Mouse (Mus musculus) regulatory T cell (primary cell): Measurements from ENCODE around the gene Lrch2.
"Not testable (repeated sequence)": the region's sequence is repeated elsewhere in the genome, so short reads cannot be mapped to it uniquely, and the experiment has no call there.

Source experiments
- in situ Hi-C: fragments of 300-600 bp; cut with MboI, MseI; formaldehyde crosslinking; loops from one replicate; pipeline ENCODE4 v1.15.1; 2025; ENCODE audit warnings: high pct_unique_total_duplicates

The Lrch2 gene

DNA sequence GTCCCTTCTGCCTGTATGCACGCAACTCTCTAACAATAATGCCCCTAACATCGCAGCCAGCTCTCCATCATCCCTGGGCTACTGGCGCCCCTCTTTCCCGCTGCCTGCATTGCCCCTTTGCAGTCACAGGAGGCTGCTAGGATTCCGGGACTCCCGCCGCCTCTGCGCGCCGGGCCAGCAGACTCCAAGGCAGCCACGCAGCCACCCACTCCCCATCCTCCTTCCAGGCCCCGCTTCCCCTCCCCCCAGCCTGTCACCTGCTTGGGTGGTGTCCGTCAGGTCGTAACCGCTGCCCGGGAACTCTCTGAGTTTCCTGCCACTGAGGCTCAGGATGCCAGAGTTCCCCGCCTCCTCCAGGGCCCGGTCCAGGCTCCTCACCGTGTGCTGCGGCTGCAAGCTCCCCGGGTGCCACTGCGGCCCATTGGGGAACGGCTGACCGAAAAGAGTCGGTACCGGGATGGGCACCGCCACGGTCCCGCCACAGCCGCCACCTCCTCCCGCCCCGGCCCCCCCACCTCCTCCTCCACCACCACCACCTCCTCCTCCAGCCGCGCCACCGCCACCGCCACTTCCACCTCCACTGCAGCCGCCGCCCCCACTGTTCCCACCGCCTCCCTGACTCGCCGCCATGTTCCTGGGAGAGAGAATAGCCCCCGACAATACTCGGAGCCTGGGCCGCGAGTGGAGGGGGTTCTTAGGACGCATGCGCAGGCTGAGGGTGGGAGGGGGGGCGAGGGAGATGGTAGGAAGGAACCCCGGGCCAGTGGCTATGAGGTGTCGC is at the start of gene Lrch2:
Lrch2 (minus strand) TSS at position 661 of the 781 bp plus-strand sequence.
- in situ Hi-C loops: no loop called here

DNA sequence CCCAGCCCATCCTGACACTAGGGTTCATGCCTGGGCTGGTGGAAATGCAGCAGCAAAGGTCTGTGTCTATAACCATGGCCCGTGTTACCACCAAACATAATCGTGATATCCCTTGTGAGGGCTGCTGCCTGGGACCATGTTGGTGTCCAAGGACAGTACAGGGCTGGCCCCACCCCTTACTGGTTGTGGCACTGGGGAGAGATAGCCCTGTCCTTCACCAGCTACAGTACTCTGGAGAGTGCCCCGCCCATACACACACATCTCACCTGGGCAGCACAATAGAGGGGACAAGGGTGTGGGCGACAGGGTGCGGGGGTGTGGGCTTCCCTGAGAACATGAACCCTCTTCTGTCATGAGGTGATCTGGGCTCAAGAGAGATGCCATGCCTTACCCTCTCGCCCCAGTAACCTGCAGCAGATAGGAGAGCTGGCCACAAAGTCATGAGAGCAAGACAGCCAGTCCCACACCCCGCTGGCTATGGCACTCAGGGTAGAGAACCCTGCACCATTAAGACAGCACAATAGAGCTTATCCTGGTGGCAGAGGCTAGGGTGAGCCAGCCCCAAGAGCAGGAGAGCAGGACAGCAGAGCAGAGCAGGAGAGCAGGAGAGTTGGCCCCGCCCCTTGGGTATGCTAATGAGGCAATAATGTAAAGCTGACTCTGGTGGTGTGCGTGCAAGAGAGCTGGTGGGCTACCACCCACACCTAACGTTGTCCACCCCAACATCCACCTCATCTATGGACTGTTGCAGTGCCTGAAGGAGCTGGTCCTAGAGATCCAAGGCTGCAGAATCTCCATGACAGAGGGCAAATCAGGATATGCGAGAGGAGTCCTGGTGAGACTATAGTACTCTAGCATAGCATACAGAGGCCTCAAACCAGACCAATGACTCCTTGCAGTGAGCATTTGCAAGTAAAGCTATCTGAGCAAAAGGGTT is 12.7 kb downstream of the Lrch2 start:
- in situ Hi-C loops: no loop called here

DNA sequence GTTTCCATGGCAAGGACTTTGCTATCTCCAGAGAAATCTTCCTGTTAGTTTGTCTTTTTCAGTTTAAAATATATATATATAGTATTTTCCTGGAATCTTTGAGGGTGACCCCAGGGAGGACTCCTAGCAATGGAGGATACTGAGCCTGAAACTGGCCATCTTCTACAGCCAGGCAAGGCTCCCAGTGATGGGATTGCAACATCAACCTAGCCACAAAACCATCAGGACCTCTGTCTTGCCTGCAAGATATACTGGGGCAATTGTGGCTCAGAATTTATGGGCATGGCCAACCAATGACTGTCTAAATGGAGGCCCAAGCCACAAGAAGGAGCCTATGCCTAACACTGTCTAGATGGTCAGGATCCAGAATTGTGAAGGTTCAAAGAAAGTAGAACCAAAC is 15.5 kb downstream of the Lrch2 start:
- in situ Hi-C loops: no loop called here

- in situ Hi-C loops: not testable (repeated sequence)
These were observed 16.8 kb downstream of the Lrch2 start for GRCm38 (mm10) chrX:147537117-147537516.

- in situ Hi-C loops: no loop called here
These were observed 18.3 kb downstream of the Lrch2 start for GRCm38 (mm10) chrX:147535616-147536015.

DNA sequence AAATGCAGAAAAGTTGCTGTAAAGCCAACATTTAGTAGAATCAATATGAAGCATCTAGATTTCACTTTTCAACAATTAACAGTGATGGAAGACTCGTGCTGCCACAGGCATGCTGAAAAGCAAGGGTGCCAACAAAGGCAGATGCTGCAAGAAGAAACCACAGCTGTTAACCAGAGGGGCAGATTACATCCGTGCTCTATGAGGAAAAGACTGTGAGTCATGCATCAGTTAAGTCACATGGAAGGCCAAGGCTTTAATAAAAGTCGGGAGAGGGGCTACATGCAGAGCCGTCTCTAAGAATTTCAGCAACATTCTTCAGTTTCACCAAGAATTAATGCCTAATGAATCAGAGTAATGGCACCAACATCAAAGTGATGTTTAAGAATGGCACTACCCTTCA is 22.2 kb downstream of the Lrch2 start:
- in situ Hi-C loops: no loop called here

- in situ Hi-C loops: no loop called here
These were observed 26.2 kb downstream of the Lrch2 start for GRCm38 (mm10) chrX:147527646-147528172.

- in situ Hi-C loops: no loop called here
These were observed 64.3 kb downstream of the Lrch2 start for GRCm38 (mm10) chrX:147489551-147489950.

- in situ Hi-C loops: not testable (repeated sequence)
These were observed 100.3 kb downstream of the Lrch2 start, which contains the start of gene Vmn1r239-ps for GRCm38 (mm10) chrX:147453610-147454009. Gene Vmn1r239-ps, minus strand, starts transcription at chrX:147453710.

DNA sequence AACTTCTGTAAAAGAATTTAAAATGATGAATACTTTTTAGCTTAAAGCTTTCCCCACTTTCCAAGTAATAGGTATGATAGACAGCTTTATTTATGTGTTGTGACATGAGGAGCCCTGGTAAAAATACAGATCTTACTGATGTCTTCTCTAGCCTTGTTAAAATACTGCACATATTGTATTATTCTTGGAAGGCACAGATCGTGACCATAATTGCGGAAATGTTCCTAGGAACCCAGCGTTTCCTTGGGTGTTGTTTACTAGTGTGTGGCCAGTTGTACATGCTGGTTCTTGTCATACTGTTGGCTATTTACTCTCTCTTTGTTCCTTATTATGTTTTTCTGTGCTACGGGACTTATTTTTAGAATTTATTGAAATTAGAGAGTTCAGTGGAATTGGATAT is 110.5 kb downstream of the Lrch2 start:
- in situ Hi-C loops: no loop called here

GRCm38 (mm10) chrX:147435400-147435799 is 118.5 kb downstream of the Lrch2 start:
- in situ Hi-C loops: no loop called here

- in situ Hi-C loops: no loop called here
These were observed 124.1 kb downstream of the Lrch2 start for GRCm38 (mm10) chrX:147429753-147430152.

DNA sequence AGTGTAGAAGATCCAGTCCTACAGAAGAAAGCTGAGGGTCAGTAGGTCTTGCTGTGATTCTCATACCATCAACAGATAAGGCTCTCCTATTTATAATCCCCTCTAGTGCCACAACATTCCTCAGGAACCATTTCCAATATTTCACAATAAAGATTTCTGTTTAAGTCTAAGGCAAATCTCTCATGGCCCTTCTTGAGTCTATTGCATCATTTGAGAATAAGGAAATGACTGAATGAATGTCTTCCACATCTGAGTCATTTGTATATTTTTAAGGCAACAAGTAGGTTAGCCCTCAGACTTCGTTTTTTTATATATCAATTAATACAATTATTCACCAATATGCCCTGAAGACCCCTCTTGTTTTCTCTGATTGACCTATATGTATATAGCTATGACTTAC is 124.8 kb downstream of the Lrch2 start, which contains the start of gene Il13ra2:
Il13ra2 (minus strand) TSS at position 64 of the 400 bp plus-strand sequence.
- in situ Hi-C loops: no loop called here
